Mouse (Mus musculus) spleen, adult 2 months (tissue): ENCODE measurements at regions not wholly inside any gene's neighbourhood (a gene's known extent, or its start where the extent isn't known, plus 50 kb on each side); places are given as distances from the start of the nearest gene placed in this dataset.

Source experiments
- DNase-seq, 2 experiments: peaks; one replicate each; pipeline versions ENCODE4 v3.0.0 to v3.0.0-alpha.2; 2012 to 2021; ENCODE audit warnings: low spot score in 2 of 2, low read depth in 1 of 2
- H3K27ac ChIP-seq: fragments of 200-500 bp; 2 replicates; pipeline ENCODE4 v1.5.1; 2012; ENCODE audit warnings: low read length, inconsistent platforms; ENCODE audit not compliant: insufficient read depth
- H3K27me3 ChIP-seq: fragments of 200-500 bp; 2 replicates; pipeline ENCODE4 v1.6.1; 2012; ENCODE audit warnings: mild to moderate bottlenecking, moderate library complexity, low read length, inconsistent platforms; ENCODE audit not compliant: control insufficient read depth, insufficient read depth
- H3K36me3 ChIP-seq: fragments of 200-500 bp; 2 replicates; pipeline ENCODE4 v1.6.1; 2012; ENCODE audit warnings: mild to moderate bottlenecking, low read length, inconsistent platforms; ENCODE audit not compliant: control insufficient read depth, insufficient read depth
- H3K4me1 ChIP-seq: fragments of 200-500 bp; 2 replicates; pipeline ENCODE4 v1.6.1; 2011; ENCODE audit warnings: inconsistent platforms; ENCODE audit not compliant: control insufficient read depth, insufficient read depth, insufficient read length
- H3K4me3 ChIP-seq: fragments of 200-500 bp; 2 replicates; pipeline ENCODE4 v1.5.1; 2011; ENCODE audit warnings: mild to moderate bottlenecking, inconsistent platforms; ENCODE audit not compliant: insufficient read depth, insufficient read length; ENCODE audit errors: extremely low read depth
- CTCF ChIP-seq: fragments of 200-500 bp; IDR thresholded peaks from 2 replicates; pipeline ENCODE4 v1.5.1; 2011; ENCODE audit warnings: mild to moderate bottlenecking, inconsistent platforms; ENCODE audit not compliant: insufficient read depth, insufficient read length, insufficient replicate concordance; ENCODE audit errors: extremely low read depth
- POLR2A ChIP-seq: fragments of 200-500 bp; IDR thresholded peaks from 2 replicates; pipeline ENCODE4 v1.6.1; 2011; ENCODE audit warnings: low read depth, low read length, inconsistent platforms
- WGBS: fragments of 180-500 bp; shearing (Covaris S2); methylation state at CpG from one replicate; pipeline ENCODE4 v1.1.7; 2018; 5-methylcytosine and 5-hydroxymethylcytosine counted together

DNA sequence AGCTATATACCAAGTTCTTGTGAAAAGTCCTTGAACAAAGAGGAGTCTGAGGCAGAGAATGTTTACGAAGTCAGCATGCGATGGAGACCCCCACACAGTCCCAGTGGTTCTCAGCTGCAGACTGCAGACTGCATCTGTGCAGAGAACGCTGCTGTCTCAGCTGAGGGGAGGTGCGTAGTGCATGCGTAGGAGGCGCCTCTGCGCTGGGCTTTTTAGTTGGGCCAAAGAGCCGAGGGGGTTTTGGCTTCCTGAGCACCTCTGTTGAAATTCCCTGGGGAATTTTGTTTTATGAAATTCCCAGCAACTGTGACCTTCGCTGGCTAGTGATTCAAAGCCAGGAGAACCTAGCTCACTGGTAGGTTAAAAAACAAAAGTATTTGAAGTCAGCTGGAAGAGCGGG is 56.9 kb upstream of the Cyp1b1 start:
- Histone ChIP-seq H3K27me3 (no peaks in the 10 kb centered on the region), H3K4me3 (no peak overlapping the region), H3K27ac (no peak overlapping the region), H3K4me1 (no peaks in the 10 kb centered on the region), H3K36me3 (no peaks in the 10 kb centered on the region)
- WGBS, result 85% methylated on average over 10 of the region's 10 CpGs
- no peak for DNase-seq
- TF ChIP-seq CTCF, result no peak
- no peak for TF ChIP-seq POLR2A

DNA sequence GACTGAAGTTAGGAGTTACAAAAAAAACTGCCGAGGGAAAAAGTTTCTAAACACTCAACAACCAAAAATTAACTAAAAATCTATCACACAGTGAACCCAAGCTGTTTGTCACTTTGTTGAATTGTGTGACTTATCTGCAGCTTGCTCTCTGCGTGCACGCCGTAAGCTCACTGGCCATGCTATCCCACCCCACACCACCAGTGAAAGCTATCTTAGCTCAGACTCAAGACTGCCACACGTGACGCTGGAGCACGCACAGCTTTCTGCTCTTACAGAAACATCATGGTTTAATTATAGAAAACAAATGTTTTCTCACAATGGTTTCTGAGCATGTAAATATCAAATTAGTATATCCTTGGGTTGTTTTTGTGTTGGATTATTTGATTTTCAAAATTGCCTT is 56.0 kb upstream of the Cyp1b1 start:
- Histone ChIP-seq H3K4me3 (no peak overlapping the region), H3K27me3 (no peaks in the 10 kb centered on the region), H3K4me1 (no peaks in the 10 kb centered on the region), H3K27ac (no peak overlapping the region), H3K36me3 (no peaks in the 10 kb centered on the region)
- TF ChIP-seq CTCF (no peak), POLR2A (no peak)
- DNase-seq, result no peak
- 93% methylated on average over 7 of the region's 7 CpGs for WGBS

DNA sequence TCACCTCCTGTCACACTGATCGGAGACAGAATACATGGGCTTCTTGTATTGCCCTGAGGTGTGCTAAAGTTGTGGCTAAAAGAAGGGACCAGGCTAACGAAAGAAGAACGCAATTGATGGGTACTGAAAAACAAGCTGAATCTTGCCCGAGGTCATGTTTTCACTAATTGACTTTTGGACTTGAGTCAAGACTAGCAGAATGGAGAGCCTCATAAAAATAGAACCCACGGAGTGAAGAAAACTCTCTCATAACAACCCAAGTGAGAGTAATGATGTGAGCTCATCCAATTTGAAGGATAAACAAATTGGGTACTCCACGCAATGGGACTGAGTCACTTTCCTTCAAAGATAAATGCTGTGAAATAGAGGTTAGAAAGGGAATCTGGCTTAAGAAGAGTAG is 55.0 kb upstream of the Cyp1b1 start:
- H3K4me3 ChIP-seq, result no peak overlapping the region
- no peaks in the 10 kb centered on the region for H3K36me3 ChIP-seq
- no peaks in the 10 kb centered on the region for H3K27me3 ChIP-seq
- no peak for TF ChIP-seq CTCF
- no peak for TF ChIP-seq POLR2A
- no peak for DNase-seq
- H3K4me1 ChIP-seq, result no peaks in the 10 kb centered on the region
- 91% methylated on average over 6 of the region's 6 CpGs for WGBS
- H3K27ac ChIP-seq, result no peak overlapping the region

DNA sequence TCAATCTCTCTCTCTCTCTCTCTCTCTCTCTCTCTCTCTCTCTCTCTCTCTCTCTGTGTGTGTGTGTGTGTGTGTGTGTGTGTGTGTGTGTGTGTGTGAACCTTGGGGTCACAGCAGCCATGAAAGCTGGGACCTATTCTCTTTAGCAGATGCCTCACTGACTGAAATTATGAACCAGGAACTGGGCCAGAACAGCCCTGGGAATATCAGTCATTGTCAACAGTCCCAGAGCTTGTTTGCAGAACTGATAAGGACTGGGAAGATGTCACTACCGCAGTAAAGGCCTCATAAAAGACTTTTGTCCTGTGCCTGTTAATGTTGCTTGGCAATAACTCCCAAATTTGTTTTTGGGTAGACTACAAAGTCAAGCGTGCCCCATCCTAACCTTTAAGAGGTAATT is 53.2 kb upstream of the Cyp1b1 start:
- H3K4me1 ChIP-seq, result no peaks in the 10 kb centered on the region
- no peak for DNase-seq
- no peak overlapping the region for H3K27ac ChIP-seq
- no peak overlapping the region for H3K4me3 ChIP-seq
- no peaks in the 10 kb centered on the region for H3K36me3 ChIP-seq
- no peak for TF ChIP-seq POLR2A
- TF ChIP-seq CTCF, result no peak
- H3K27me3 ChIP-seq, result no peaks in the 10 kb centered on the region
- WGBS, result 78% methylated on average over 2 of the region's 2 CpGs

DNA sequence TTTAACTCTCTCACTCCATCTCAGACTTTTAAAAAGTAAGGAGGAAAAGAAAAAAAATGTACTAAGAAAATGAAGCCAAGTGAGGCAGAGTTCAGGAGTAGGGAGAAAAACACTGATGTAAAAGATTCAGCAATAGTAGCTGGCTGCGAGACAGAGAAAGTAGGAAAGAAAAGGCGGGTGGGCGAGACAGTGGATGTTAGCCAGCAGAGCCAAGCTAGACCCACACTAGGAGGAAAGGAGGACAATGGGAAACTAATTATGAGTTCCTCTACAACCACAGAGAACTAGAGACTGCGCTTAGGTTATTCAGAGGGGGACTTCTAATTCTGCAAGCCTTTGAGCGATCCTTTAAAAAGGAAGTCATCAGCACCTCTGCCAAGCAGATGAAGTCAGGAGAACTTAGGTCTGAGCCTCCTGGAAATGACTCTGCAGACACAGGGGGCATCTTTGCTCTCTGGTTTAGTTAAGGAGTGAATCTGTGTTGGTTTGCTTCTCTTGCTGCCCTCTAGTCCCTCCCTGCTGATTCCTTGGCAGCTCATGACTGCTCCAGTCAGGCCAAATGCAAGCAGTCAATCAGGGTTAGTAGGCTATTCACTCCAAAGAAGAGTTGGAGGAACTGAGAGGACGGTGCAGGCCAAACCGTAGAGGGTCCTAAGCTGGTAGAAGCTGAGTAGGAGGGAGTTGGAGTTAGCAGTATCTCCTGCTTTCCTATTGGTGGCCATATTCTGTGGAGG is 50.4 kb upstream of the Cyp1b1 start:
- whole genome bisulfite sequencing, result 82% methylated on average over 7 of the region's 7 CpGs
- H3K4me1 ChIP-seq, result no peaks in the 10 kb centered on the region

More for the DNA sequence above, 50.4 kb upstream of the Cyp1b1 start:
- Histone ChIP-seq H3K36me3 (no peaks in the 10 kb centered on the region), H3K4me3 (no peak overlapping the region), H3K27me3 (no peaks in the 10 kb centered on the region; the same call in 1 of the 2 replicates), H3K27ac (no peak overlapping the region)
- no peak for DNase-seq
- TF ChIP-seq POLR2A, result no peak
- no peak for TF ChIP-seq CTCF
